Mouse (Mus musculus) thymus, postnatal 36 days (tissue): ENCODE results near the gene Atxn3.
A peak's percentile ranks its signal among the peaks of the same experiment; 100 is the strongest.
"Not testable (repeated sequence)": the region's sequence is repeated elsewhere in the genome, so short reads cannot be mapped to it uniquely, and the experiment has no call there.

ENCODE experiments used
- DNase-seq, 2 experiments: peaks; one replicate each; pipeline ENCODE4 v3.0.0; 2022; ENCODE audit warnings: mixed read lengths in 2 of 2

Atxn3 gene

GRCm38 (mm10) chr12:101958556-101958955, 510 bp upstream of the Atxn3 start:
- no peak for DNase-seq

DNA sequence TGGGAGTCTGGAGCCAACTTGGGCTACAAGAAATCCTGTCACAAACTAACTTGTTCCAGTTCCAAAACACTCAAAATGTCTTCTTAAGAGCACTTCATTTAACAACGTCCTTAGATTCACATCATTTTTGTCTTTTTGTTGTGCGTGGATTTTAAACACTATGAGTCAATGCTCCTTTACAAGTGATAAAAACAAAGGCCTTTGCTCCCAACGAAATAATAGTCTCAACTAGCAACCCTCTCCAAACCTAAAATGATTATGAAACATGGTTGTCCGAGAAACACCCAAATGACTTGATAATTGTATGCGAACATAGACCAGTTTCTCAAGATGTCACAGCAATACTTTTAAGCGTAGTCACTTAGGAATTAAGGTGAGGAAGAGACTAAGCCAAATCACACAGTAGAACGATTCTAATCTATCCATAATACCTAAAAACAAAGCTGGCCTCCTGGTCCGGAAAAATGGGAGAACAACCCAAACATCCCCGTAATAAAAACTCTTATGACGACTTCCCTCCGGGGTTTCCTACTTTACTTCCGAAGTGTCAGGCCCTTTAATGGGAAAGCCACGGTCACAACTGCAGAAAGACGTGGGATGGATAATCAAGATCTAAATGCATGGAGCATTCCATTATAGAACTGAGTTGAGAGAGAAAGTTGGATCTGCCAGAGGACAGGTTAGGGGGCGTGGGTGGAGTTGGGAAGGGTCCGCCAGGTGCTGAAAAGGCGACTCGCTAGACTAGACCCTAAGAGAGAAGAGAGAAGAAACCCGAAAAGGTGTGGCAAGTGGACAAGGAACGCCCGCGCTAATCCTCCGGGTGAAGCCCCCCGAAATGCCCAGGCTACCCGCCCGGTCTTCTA, 736 bp downstream of the Atxn3 start:
- DNase-seq: no peak

DNA sequence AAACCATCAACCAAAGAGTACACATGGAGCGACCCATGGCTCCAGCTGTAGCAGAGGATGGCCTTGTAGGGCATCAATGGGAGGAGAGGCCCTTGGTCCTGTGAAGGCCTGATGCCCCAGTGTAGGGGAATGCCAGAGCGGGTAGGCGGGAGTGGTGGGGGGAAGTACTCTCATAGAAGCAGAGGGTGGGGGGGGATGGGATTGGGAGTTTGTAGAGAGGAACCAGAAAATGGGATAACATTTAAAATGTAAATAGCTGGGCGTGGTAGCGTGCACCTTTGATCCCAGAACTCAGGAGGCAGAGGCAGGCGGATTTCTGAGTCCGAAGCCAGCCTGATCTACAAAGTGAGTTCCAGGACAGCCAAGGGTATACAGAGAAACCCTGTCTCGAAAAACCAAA, 2.2 kb downstream of the Atxn3 start:
- not testable (repeated sequence) for DNase-seq

- no peak for DNase-seq
These were observed 9.2 kb downstream of the Atxn3 start for GRCm38 (mm10) chr12:101948801-101949200.

DNA sequence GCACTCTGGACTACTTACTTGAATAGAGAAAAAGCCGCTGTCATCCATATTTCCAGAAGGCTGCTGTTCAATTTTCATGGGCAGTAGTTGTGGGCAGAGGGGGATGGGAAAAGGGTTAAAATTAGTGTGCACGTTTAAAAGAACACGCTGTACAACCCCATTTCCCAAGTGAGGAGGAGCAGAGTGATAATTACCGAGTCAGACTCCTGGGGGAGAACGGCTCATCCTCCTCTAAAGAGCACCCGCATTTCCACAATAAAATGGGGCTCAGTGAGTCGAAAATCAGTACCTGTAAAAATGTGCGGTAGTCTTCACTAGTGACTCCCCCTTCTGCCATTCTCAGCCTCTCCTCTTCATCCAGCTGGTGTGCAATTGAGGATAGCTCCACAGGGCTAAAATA, 10.1 kb downstream of the Atxn3 start:
- no peak for DNase-seq

- no peak for DNase-seq
These were observed 20.5 kb downstream of the Atxn3 start for GRCm38 (mm10) chr12:101937572-101937971.

- no peak for DNase-seq
These were observed 22.8 kb downstream of the Atxn3 start for GRCm38 (mm10) chr12:101935223-101935622.

DNA sequence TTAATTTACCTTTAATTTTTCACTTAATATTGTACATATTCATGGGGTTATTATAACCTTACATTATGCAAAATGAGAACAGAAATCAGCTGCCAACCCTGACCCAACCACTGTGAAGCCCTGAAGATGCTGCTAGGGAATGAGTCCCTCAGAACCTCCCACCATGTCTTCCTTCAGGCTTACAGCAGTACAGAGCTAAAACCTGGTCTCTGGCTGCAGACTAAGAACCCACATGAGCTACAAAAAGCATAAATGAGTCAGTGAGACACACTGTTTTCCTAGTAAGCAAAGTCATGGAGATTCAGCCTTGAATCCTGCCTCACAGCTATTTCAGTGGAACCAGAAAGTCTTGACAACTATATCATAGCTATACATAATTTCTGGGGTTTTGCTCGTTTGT, 29.6 kb downstream of the Atxn3 start:
- DNase-seq: no peak

DNA sequence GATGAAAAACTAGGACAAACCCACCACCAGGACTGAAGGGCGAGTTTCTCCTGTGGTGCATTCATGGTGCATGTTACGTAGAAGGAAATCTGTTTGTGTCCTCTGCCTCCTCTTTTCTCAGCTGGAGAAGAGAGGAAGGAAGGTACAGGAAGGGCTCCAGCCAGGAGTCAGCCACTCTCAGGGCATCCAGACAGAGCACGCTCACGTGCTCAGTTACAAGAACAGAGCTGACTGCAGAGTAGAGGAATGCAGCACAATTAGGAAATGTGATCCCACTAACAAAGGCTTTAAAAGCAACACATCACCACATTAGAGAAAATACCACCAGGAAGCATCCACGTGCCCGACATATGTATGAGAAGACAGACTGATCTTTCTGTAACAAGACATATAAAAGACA, 35.7 kb downstream of the Atxn3 start:
- DNase-seq: no peak

DNA sequence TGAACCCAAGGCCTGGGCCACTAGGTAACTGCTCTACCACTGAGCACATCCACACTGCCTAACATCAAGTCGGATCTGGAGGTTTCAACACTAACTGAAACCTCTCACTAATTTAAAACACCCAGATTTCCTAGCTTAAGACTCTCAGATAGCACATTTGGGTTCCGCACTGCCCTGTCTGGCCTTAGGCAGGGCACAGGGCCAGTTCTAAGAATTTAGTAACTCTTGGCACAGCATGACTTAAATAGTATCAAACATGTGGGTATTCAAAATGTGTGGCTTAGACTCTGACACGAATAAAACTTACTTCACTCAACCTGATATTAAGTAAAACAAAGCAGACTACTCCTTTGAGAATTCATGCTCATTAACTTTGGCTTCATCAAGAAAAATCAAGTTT, 38.2 kb downstream of the Atxn3 start:
- no peak for DNase-seq

DNA sequence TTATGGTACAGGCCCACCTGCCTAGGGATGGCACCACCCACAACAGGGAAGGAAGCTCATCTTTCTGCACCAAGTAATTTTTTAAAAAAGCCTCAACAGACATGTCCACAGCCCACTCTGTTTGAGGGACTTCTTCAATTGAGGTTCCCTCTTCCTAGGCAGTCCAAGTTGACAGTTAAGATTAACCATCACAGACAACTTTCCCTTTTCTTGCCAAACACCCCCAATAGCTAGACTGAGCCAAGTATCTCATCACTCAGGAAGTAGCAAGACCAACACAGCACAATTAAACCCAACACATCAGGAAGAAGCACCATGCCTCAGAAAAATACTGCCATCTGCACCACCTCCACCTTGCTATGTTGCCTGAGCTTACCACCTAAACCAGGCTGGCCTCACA, 40.9 kb downstream of the Atxn3 start:
- no peak for DNase-seq

DNA sequence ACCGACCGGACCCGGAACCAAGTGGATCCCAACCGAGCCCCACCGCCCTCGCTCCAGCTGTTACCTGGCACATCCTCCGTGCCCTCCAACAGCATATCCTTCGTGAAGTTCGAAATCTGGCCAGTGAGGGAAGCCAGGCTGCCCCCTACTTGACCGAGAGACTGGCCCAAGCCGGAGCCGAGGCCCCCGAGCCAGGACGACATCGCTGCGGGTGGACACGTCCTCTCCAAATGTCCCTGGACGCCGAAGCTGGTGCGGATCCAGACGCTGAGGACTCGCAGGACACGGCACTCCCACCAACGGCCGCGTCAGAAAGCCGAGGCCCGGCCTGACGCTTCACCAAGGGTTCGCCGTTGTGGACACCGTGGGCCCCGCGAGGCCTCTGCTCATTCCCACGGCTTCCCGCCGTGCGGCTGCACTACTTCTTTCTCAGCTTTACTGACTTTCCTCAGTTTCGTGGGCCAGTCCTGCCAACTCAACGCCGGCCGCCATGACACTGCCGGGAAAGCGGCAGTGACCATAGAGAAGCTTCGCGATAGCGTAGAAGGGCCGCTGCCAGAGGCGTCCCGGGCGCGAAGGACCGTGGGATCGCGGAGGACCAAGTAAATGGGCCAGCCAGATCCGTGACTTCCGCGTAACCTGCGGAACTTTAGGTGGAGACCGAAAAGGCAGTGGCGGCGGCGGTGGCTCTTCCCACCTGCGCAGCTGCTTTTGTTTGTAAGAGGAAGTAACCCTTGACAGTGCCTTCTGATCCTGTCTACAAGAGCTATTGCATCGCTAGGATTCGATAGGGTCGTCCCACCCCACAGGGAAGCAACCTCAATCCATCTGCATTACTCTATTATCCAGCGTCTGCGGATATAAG, 45.2 kb downstream of the Atxn3 start, which contains the start of gene Trip11:
Gene Trip11 (minus strand): TSS at position 642 of the 865 bp plus-strand sequence.
- peak; percentile 86 to 90 for DNase-seq

GRCm38 (mm10) chr12:101911346-101911745, 46.7 kb downstream of the Atxn3 start:
- no peak for DNase-seq

DNA sequence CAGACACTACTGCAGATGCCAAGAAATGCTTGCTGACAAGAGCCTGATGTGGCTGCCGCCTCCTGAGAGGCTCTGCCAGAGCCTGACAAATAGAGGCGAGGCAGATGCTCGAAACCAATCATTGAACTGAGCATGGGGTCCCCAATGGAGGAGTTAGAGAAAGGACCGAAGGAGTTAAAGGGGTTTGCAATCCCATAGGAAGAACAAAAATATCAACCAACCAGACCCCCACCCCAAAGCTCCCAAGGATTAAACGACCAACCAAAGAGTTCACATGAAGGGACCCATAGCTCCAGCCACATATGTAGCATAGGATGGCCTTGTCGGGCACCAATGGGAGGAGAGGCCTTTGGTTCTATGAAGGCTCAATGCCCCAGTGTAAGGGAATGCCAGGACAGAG, 47.7 kb downstream of the Atxn3 start:
- no peak for DNase-seq

- peak; percentile 30 to 38 for DNase-seq
These were observed 52.2 kb downstream of the Atxn3 start for GRCm38 (mm10) chr12:101905817-101906216.

- no peak for DNase-seq
These were observed 53.1 kb downstream of the Atxn3 start for GRCm38 (mm10) chr12:101904906-101905305.

DNA sequence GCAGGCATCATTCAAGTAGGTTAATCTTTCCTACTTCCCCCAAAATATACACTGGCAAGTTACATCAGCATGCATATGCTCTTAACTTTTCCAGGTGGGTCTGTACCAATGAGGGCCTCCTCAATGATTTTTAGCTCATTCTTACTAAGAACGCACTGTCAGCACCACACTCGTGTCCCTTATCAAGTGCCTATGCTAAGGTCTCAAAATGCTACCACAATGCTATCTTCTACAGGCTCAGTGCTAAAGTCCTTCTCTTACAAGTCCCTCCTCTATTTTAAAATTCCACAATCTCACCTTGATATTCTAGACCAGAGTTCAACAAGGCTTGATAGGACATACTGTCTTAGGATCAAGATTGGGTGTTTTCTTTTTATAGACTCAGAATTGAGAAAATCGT, 53.9 kb downstream of the Atxn3 start:
- DNase-seq: no peak

DNA sequence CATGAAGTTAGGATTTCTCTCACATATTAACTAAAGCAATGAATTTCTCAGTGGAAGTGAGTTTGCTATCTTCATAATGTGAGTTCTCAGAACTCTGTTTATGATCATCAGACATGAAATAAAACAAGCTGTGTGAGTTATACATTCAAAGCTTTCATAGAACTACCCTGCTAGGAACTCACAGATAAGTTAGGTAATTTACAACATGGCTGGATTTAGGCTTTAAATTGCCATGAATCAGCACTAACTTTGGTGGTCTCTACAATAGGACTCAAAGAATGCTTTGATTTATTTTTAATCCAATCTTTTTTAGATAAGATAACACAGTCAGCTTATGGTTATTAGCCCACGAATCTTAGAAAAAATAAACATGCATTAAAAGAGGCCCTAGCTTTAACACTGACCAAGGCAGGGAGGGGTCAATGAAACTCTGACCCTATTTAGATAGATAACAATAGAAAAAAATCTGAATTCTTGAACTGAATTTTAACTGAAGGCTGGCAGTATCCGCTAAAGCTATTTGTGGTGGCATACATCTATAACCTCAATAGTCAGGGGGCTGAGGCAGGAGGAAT, 58.3 kb downstream of the Atxn3 start:
- DNase-seq: no peak

DNA sequence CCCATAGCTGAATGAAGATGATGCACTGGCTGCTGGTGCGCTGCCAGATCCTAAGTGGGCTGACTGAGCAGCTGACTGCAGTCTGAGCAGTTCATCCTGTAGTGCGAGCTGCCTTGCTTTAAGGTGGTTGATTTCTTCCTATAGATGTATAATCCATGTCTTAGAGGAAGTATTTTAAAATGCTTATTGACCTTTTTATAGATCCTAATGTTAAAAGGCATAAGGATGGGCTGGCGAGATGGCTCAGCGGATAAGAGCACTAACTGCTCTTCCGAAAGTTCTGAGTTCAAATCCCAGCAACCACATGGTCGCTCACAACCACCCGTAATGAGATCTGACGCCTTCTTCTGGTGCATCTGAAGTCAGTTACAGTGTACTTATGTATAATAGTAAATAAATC, 59.1 kb downstream of the Atxn3 start:
- no peak for DNase-seq

DNA sequence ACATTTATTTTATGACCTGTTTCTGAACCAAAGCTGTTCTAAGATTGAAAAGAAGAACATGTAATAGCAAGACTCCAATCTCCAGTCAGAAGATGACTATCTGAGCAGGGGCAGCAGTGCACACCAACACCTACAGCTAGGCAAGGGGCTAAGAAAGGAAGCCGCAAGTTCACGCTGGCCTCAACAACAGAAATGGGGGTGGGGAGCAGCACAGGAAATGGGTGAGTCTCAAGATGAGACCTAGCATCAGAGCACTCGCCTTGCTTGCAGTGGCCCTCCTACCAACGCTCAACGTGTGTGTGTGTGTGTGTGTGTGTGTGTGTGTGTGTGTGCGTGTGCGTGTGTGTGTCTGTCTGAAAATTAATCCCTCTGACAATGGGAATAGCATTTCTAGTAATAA, 60.9 kb downstream of the Atxn3 start:
- DNase-seq: peak; percentile 72 to 86

DNA sequence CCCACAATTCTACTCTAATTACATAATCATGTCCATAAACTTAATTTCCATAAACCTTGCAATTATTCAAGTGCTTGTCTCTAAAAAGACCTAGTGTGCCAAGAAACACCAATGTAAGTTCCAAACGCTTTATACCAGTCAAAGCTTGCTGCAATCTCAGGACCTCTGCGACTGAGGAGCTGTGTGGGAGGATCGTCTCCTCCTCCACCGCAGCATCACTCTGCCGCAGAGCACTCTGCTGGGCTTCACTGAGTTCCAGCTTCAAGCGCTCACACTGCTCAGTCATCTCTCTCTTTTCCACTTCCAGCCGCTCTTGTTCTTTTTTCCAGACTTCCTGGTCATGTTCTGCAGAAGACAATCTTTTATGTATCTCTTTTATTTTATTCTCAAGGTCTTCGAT, 64.8 kb downstream of the Atxn3 start:
- no peak for DNase-seq

DNA sequence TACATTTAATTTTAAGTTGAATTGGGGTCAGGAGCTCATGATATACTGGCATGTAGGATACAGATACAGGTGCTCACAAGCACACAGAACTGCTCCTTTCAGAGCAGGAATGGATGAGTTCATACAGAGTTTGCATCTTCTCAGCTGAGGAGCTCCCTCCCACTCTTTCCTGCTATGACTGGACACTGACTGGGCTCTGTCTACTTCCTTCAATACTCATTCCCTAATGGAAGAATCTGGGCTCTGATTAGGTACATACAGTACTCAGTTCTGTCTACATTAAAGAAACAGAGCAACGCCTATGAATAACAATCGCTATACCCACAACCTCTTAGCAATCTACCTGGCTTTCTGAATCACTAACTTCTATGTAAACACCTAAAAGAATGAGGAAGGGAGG, 65.2 kb downstream of the Atxn3 start:
- no peak for DNase-seq

DNA sequence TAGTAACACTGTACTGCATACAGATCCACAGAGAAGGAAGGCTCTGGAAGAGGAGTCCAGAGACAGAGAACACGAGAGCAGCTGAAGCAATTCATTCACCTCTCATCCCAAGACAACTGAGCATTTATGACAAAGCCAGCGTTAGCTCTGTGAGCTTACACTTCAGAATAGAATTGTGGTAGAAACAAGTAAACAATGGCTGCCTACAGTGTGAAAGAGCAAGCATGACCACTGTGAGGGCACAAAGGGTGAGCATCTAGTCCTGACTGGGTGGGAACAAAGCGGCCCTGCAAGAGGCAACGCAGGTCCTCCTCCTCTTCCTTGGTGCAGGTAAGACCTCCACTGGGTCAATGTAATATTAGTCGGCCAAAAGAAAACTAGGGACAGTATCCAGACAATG, 67.0 kb downstream of the Atxn3 start:
- DNase-seq: no peak

DNA sequence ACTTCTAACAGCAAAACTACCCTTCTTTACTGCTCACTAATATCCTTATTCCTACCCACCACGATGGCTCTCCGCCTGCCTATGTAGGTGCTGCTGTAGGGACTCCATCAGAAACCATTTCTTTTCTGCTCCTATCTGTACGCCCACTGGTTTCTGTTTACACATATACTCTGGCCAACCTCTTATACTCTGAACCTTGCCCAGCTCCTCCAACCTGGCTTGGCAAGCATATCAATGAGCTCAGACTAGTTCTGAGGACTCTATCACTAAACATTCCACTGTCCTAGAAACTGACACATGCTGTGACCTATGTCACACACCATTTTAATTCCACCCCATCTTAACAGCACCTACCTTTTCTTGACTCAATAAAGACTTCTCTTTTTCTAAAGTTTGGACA, 68.7 kb downstream of the Atxn3 start:
- no peak for DNase-seq
